In the genomic region with DNA sequence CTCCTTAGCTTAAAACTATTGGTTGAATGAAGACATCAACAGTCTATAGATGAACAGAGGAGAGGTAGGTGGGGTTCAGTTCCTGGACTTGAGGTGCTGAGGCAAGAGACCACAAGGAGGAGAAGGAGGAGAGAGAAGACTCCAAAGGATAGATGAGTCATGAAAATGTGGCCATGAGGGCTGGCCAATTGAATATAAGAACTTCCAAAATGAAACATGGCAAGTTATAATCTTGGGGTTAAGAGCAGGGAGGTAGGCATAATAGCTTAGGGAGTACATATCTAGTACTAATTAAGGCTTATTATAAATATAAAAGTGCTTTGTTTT, we compare ENCODE assay signal across 24 mouse cellular contexts.
DNase-seq lines count a peak whose midpoint lies in the region; ATAC-seq and TF ChIP-seq lines count a peak whose summit lies in the region.
"Had no signal": no experiment of that assay in that cellular context is flagged by ENCODE, and none has a peak within 500 bp of the region (broad histone marks: within the 10 kb centered on the region; RNA-seq: fewer than 3 reads in every experiment).

No protein-coding gene starts in this region.

- ATAC-seq in granulocyte monocyte progenitor cell, adult 5-6 weeks (replicated peaks; ENCODE audit: poor library complexity, severe bottlenecking): peak; percentile 92
- peak; percentile 68 for ATAC-seq in megakaryocyte progenitor cell, adult 5-6 weeks (replicated peaks; ENCODE audit: poor library complexity)
- ATAC-seq: activated CD4-positive, CD25-positive, alpha-beta regulatory T cell, adult 4 months; CD4-positive, CD25-positive, alpha-beta regulatory T cell, adult 4 months; forebrain, embryonic 13.5 days; forebrain, embryonic 15.5 days; forebrain, postnatal 0 days; Patski had no signal

- H3K27me3 ChIP-seq in thymus, adult 2 months (ENCODE audit: control insufficient read depth, insufficient read depth, low read length): no peaks in the 10 kb centered on the region
- H3K27me3 ChIP-seq: embryonic facial prominence, embryonic 13.5 days; embryonic facial prominence, embryonic 15.5 days; forebrain, embryonic 13.5 days; forebrain, embryonic 15.5 days; Patski had no signal

- H3K4me3 ChIP-seq in bone marrow macrophage, adult 2 months (ENCODE audit: insufficient read depth, low read length): no peak overlapping the region
- no peak overlapping the region for H3K4me3 ChIP-seq in thymus, adult 2 months (ENCODE audit: control insufficient read depth, insufficient read depth, low read length)
- H3K4me3 ChIP-seq: embryonic facial prominence, embryonic 13.5 days; embryonic facial prominence, embryonic 15.5 days; erythroblast, embryonic 14.5 days; forebrain, embryonic 13.5 days; forebrain, embryonic 15.5 days had no signal

- no peaks in the 10 kb centered on the region for H3K36me3 ChIP-seq in thymus, adult 2 months (ENCODE audit: control insufficient read depth, insufficient read depth, low read length)
- H3K36me3 ChIP-seq: embryonic facial prominence, embryonic 13.5 days; embryonic facial prominence, embryonic 15.5 days; forebrain, embryonic 15.5 days; G1E had no signal

- no peak for DNase-seq in lung, postnatal 4 days
- no peak for DNase-seq in adrenal gland, adult 2 months
- DNase-seq in thymus, adult 2 months: no peak
- no peak for DNase-seq in cerebellum, adult 8-10 months
- DNase-seq: adrenal gland, postnatal 10 days; adrenal gland, postnatal 25 days; cerebellum, adult 11-12 months; cerebellum, adult 2 months; cerebellum, adult 9-11 months; cerebellum, postnatal 14 days; embryo, embryonic 11 days; forebrain, postnatal 0 days had no signal

- H3K27ac ChIP-seq in bone marrow macrophage, adult 2 months (ENCODE audit: insufficient read depth, low read depth, low read length): peak overlapping the region; percentile 40; the same call in 1 of the 2 replicates
- no peak overlapping the region for H3K27ac ChIP-seq in thymus, adult 2 months (ENCODE audit: control insufficient read depth, insufficient read depth, low read length)
- H3K27ac ChIP-seq: embryonic facial prominence, embryonic 13.5 days; embryonic facial prominence, embryonic 15.5 days; forebrain, embryonic 13.5 days; forebrain, embryonic 15.5 days had no signal

- TF ChIP-seq CTCF in bone marrow macrophage, adult 2 months (IDR thresholded peaks at IDR 0.05; ENCODE audit: low read depth, low read length): no peak
- no peak for TF ChIP-seq CTCF in thymus, adult 2 months (IDR thresholded peaks at IDR 0.05; ENCODE audit: borderline replicate concordance, control insufficient read depth, extremely low read depth, insufficient read depth, low read length, poor library complexity)

- peaks cover 28% of the 10 kb centered on the region for H3K4me1 ChIP-seq in bone marrow macrophage, adult 2 months (ENCODE audit: control insufficient read depth, insufficient read depth, low read length)
- H3K4me1 ChIP-seq in thymus, adult 2 months (replicated peaks; ENCODE audit: control insufficient read depth, insufficient read depth, low read length): peaks cover 2% of the 10 kb centered on the region; the same call in 1 of the 2 replicates
- H3K4me1 ChIP-seq: embryonic facial prominence, embryonic 13.5 days; embryonic facial prominence, embryonic 15.5 days; forebrain, embryonic 13.5 days; forebrain, embryonic 15.5 days had no signal

- TF ChIP-seq POLR2A in bone marrow macrophage, adult 2 months (IDR thresholded peaks at IDR 0.05; ENCODE audit: borderline replicate concordance, low read depth, low read length): no peak
- TF ChIP-seq POLR2A in thymus, adult 2 months (IDR thresholded peaks at IDR 0.05; ENCODE audit: control insufficient read depth, extremely low read depth, insufficient read depth, low read length, poor library complexity): no peak
